Mouse (Mus musculus) bone marrow macrophage, adult 2 months (primary cell): ENCODE data around the gene Ttc32. TPM values are rescaled to one million over a fixed set of nuclear protein-coding genes. Genes with fewer than 3 reads are reported as not detected.
"Not testable (repeated sequence)": the region's sequence is repeated elsewhere in the genome, so short reads cannot be mapped to it uniquely, and the experiment has no call there.

ENCODE experiments used
- H3K27ac ChIP-seq: 2 replicates; pipeline ENCODE4 v1.5.1; 2012; ENCODE audit warnings: low read depth, low read length; ENCODE audit not compliant: insufficient read depth
- H3K4me1 ChIP-seq: 2 replicates; pipeline ENCODE4 v1.6.1; 2012; ENCODE audit warnings: low read length; ENCODE audit not compliant: control insufficient read depth, insufficient read depth
- H3K4me3 ChIP-seq: 2 replicates; pipeline ENCODE4 v1.5.1; 2012; ENCODE audit warnings: mild to moderate bottlenecking, low read length, moderate library complexity; ENCODE audit not compliant: insufficient read depth
- CTCF ChIP-seq: IDR thresholded peaks from 2 replicates; pipeline ENCODE4 v1.5.1; 2012; ENCODE audit warnings: low read depth, mild to moderate bottlenecking, low read length, moderate library complexity
- POLR2A ChIP-seq: IDR thresholded peaks from 2 replicates; pipeline ENCODE4 v1.6.1; 2012; ENCODE audit warnings: mild to moderate bottlenecking, low read depth, low read length, borderline replicate concordance
- polyA plus RNA-seq: library from polyadenylated mRNA; stranded (reverse); fragments of >200 nt; gene quantifications from 2 replicates; pipeline ENCODE4 v1.2.4, GENCODE M21; 2012; ENCODE audit not compliant: missing spikeins, insufficient read depth, insufficient read length

The Ttc32 gene
- polyA plus RNA-seq, 1 experiment, result 18.8 TPM

DNA sequence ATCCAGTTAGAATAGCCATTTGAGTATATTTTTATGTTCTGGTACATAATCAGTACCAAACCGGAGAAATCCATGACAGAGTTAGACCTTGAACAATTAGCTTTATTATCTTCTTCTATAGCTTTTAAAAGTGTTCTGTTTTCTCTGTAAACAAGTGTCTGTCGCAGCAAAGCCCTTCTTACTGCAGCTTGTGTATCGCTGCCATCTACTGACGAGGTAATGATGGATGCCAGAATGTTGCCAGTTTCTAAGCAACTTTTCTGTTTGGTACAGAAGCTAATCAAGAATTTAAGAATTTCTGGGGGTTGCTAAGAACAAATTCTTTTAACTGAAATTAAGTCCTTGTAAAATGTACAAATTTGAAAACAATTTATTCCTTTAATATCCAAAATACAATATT lies 6.8 kb upstream of the Ttc32 start:
- Histone ChIP-seq H3K4me3 (no peak overlapping the region), H3K27ac (no peak overlapping the region), H3K4me1 (no peaks in the 10 kb centered on the region)
- TF ChIP-seq CTCF (no peak), POLR2A (no peak)

DNA sequence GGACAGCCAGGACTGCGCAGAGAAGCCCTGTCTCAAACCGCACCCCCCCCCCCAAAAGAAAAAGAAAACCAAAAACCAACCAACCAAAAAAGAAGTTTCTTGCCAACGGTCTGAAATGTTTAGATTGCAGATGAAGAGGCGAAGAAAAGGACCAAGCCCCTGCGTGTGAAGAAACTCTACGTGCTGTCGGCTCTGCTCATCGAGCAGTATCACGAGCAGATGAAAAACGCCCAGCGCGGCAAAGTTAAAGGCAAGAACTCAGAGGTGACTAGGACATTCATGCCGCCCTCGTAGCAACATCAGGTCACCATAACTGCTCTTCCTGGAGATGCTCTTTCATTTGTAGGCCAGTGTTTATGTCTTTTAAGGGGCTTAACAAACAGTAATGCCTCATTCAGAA lies 5.7 kb upstream of the Ttc32 start:
- TF ChIP-seq CTCF (no peak), POLR2A (no peak)
- no peaks in the 10 kb centered on the region for H3K4me1 ChIP-seq

DNA sequence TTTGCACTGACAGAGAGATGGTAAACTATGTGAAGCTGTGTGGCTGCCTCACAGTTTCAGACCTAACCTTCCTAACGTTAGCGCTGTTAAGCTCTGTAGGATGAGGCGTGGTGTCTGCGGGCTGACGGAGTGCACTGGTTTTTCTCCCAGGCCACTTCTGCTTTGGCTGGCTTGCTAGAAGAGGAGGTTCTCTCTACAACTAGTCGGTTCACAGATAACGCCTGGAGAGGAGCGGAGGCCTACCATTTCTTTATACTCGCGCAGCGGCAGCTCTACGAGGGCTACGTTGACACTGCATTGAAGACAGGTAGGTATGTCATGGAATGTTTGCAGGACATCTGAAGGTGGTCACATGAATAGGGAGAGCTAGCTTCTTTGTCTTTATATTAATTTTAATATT lies 5.1 kb upstream of the Ttc32 start:
- Histone ChIP-seq H3K27ac (no peak overlapping the region), H3K4me3 (no peak overlapping the region), H3K4me1 (no peaks in the 10 kb centered on the region)
- TF ChIP-seq CTCF, result no peak
- no peak for TF ChIP-seq POLR2A

More for the DNA sequence above, 5.7 kb upstream of the Ttc32 start:
- H3K27ac ChIP-seq, result no peak overlapping the region
- H3K4me3 ChIP-seq, result no peak overlapping the region

- Histone ChIP-seq H3K4me1 (peaks cover 4% of the 10 kb centered on the region), H3K27ac (no peak overlapping the region), H3K4me3 (no peak overlapping the region)
- TF ChIP-seq POLR2A (no peak), CTCF (no peak)
Observed at GRCm38 (mm10) chr12:9026843-9027242, 3.0 kb upstream of the Ttc32 start.

- H3K27ac ChIP-seq, H3K4me3 ChIP-seq: not testable (repeated sequence)
- peaks cover 12% of the 10 kb centered on the region for H3K4me1 ChIP-seq
Observed at GRCm38 (mm10) chr12:9028816-9029215, 981 bp upstream of the Ttc32 start.

DNA sequence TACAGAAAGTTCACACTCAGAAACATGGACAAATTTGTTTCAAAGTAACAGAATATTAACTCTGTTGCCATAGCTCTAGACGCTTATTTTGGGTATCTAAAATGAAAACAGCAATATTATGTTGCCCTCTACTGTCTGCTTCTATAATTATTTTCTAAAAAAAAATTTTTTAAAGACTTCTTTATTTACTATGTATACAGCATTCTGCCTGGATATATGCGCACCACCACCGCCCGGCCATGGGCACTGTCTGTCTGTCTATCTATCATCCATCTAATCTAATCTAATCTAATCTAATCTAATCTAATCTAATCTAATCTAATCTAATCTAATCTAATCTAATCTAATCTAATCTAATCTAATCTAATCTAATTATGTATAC lies 300 bp upstream of the Ttc32 start:
- no peak for TF ChIP-seq POLR2A
- TF ChIP-seq CTCF, result no peak
- Histone ChIP-seq H3K4me1 (peaks cover 12% of the 10 kb centered on the region), H3K27ac (peak overlapping the region; percentile 93), H3K4me3 (peak overlapping the region; percentile 72; the same call in 1 of the 2 replicates)

GRCm38 (mm10) chr12:9031166-9031565 lies 1.4 kb downstream of the Ttc32 start:
- peak overlapping the region; percentile 72 for H3K4me3 ChIP-seq
- TF ChIP-seq POLR2A, result no peak
- no peak for TF ChIP-seq CTCF
- H3K27ac ChIP-seq, result peak overlapping the region; percentile 93
- H3K4me1 ChIP-seq, result peaks cover 12% of the 10 kb centered on the region

DNA sequence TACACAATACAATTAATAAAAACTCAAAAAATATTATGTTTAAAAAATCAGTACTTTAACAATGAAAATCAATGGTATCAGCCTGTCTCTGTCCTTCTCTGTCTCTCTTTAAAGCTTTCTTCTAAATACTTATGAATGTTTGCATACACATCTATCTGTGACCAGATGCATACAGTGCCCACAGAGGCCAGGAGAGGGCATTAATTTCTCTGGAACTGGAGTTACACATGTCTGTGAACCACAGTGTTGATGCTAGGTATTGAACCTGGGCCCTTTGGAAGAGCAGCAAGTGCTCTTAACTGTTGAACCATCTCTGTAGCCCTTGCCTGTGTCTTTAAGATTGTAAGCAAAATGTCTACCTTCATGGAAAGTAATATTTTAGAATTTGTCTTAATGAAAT lies 3.3 kb downstream of the Ttc32 start:
- Histone ChIP-seq H3K27ac (no peak overlapping the region), H3K4me1 (peaks cover 12% of the 10 kb centered on the region), H3K4me3 (no peak overlapping the region)
- TF ChIP-seq CTCF (no peak), POLR2A (no peak)

DNA sequence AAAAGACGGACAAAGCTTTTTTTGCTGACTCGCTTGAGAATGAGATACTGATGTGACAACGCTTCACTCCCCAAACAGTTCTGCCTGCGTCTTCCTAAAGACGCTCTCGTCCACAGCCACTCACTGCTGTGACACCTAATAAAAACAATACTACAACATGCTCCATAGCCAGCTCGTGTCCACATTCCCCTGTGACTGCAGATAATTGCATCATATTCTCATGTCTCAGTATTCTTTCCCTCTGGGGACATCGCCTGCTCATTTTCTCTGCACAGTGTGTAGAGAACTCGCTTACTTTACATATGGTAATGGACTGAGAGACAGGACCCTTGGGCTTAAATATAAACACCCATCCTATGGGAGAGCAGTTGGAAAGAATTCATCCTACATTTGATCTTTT lies 6.6 kb downstream of the Ttc32 start:
- peaks cover 25% of the 10 kb centered on the region for H3K4me1 ChIP-seq
- H3K4me3 ChIP-seq, result no peak overlapping the region
- H3K27ac ChIP-seq, result no peak overlapping the region
- no peak for TF ChIP-seq CTCF
- TF ChIP-seq POLR2A, result no peak

GRCm38 (mm10) chr12:9040177-9040576 lies 10.4 kb downstream of the Ttc32 start:
- Histone ChIP-seq H3K4me1 (peaks cover 14% of the 10 kb centered on the region), H3K27ac (no peak overlapping the region), H3K4me3 (no peak overlapping the region)
- TF ChIP-seq CTCF (no peak), POLR2A (no peak)

DNA sequence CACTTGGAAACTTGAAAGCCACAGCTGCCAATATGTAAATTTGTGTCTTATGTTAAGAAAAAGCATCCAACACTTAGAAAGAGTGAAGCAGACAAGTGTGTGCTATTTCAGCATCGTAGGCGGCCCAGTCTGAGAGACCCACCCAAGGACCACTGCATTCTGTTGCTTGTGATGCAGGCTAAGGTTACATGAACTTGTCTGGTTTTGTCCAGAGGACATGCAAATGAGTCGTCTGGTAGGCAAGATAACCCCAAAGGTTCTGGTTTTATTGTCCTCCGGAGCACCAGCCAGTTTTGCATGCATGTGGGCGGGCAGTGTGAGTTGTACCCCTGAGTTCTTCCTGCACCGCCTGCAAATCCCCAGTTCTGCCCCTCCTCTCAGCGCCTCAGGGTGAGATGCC lies 10.9 kb downstream of the Ttc32 start:
- Histone ChIP-seq H3K4me1 (peaks cover 14% of the 10 kb centered on the region), H3K27ac (no peak overlapping the region), H3K4me3 (no peak overlapping the region)
- TF ChIP-seq CTCF (no peak), POLR2A (no peak)

DNA sequence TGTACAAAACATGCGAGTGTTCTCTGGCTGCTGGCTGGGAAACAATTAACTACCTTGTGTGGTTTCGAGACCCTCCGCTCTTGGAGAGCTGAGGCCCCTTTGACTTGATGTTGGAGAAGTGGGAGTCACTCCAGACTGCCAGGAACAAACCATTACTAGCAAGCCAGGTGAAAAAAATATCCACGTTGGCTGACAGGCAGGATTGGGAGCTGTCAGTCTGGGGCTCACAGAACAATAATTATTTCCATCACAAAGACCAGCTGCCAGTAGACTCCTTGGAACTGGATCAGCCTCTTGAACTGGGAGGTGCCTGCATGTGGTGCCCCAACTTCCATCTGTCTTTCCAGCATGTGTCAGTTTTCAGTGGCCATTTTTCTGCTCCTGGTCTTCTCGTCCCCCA lies 12.5 kb downstream of the Ttc32 start:
- TF ChIP-seq CTCF, result no peak
- no peak for TF ChIP-seq POLR2A
- Histone ChIP-seq H3K4me3 (no peak overlapping the region), H3K4me1 (peaks cover 14% of the 10 kb centered on the region), H3K27ac (no peak overlapping the region)
